Mouse (Mus musculus): ENCODE measurements around the gene Inip. TPM values are rescaled to one million over a fixed set of nuclear protein-coding genes. Genes with fewer than 3 reads are reported as not detected.

Inip gene
- total and polyA plus RNA-seq, 2 experiments from 2014 or later = 20.3 to 40.5 TPM

DNA sequence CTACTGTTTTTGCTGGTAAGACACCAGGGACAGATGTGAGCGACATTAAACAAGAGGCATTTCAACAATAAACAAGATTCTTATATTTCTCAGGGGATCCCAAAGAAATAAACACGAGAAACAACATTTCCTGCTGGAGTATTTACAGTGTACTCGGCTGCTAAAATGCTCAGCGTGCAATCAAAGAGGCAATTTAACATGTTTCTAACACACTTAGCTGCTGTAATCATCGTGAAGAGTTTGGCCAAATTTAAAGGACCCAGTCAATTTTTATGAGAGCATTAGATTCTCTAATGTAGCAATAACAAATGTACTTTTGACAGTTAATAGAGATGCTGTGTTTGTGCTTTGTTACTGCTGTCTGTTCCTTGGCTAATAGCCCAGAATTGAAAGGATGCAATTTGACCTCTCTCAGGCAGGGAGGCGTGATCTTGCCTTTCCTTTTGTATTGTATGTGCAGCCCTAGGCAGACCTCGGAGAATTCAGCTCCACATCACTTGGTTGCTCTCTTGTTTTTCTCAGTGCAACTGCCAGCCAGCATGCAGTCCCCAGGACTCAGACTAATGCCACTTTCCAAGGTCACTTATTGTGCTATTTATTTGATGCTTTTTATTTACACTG lies 35.9 kb downstream of the Inip start:
- H3K4me3 ChIP-seq (ENCODE audit: low read length) = no peak overlapping the region
- 15% methylated on average over 7 of the region's 7 CpGs for WGBS
- peak overlapping the region; percentile 2; the same call in 1 of the 2 replicates for H3K4me2 ChIP-seq (ENCODE audit: low read depth, low read length)
- H3K36me3 ChIP-seq (ENCODE audit: insufficient read depth, low read length) = peaks cover 2% of the 10 kb centered on the region; the same call in 1 of the 2 replicates
- no peaks in the 10 kb centered on the region for H3K4me1 ChIP-seq (ENCODE audit: insufficient read depth, low read length)
- TF ChIP-seq CTCF (IDR thresholded peaks at IDR 0.05; ENCODE audit: low read depth) = no peak
- no peaks in the 10 kb centered on the region for H3K9me3 ChIP-seq (ENCODE audit: low read length)
- H3K27ac ChIP-seq = peak overlapping the region; percentile 22; the same call in 1 of the 2 replicates
- DNase-seq (ENCODE audit: low spot score) (peak; percentile 71), ATAC-seq (peak; percentile 82)
- no peaks in the 10 kb centered on the region for H3K27me3 ChIP-seq (ENCODE audit: insufficient read depth, low read length)
- no peak overlapping the region for H3K9ac ChIP-seq (replicated peaks; ENCODE audit: low read length)

DNA sequence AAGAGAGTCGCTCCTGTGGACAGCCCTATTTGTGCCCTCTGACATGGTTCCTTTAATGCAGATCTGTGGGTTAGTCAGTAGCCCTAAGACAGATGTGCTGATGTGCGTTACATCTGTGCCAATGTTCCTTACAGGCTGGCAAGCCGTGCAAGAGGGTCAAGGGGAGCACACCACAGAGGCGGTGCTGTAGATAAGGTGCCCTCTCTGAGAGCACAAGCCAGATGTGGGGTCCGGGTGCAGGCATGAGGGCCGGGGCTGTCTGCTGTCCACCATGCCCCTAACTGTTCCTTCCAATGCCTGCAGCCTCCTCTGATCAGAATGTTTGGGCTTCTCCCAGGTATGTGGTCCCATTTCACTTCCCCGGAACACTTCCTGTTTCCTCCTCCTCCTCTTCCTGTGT lies 36.4 kb downstream of the Inip start:
- Histone ChIP-seq H3K36me3 (ENCODE audit: insufficient read depth, low read length) (no peaks in the 10 kb centered on the region), H3K9me3 (ENCODE audit: low read length) (no peaks in the 10 kb centered on the region), H3K4me1 (ENCODE audit: insufficient read depth, low read length) (no peaks in the 10 kb centered on the region), H3K4me3 (ENCODE audit: low read length) (no peak overlapping the region), H3K27me3 (ENCODE audit: insufficient read depth, low read length) (no peaks in the 10 kb centered on the region), H3K9ac (replicated peaks; ENCODE audit: low read length) (no peak overlapping the region), H3K4me2 (ENCODE audit: low read depth, low read length) (peak overlapping the region; percentile 2; the same call in 1 of the 2 replicates), H3K27ac (peak overlapping the region; percentile 22; the same call in 1 of the 2 replicates)
- no peak for DNase-seq (ENCODE audit: low spot score)
- no peak for ATAC-seq
- WGBS = 68% methylated on average over 7 of the region's 7 CpGs
- TF ChIP-seq CTCF (IDR thresholded peaks at IDR 0.05; ENCODE audit: low read depth) = no peak

DNA sequence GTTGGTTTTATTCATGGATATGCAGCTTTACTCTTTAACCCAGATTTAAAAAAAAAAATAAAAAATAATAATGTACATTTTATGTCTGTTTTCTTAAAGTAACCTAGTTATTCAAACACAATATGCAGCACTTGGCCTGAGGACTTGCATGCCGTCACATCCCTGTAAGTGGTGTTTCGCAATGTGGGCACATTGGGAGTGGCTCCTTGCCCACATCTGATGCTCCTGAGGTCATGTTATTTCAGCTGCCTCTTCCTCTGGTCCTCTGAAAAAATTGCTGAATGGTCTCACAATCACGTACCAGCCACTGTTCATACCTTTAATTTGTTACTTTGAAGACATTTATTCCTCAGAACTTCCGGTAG lies 40.0 kb downstream of the Inip start:
- Histone ChIP-seq H3K27ac (no peak overlapping the region), H3K9me3 (ENCODE audit: low read length) (no peaks in the 10 kb centered on the region), H3K4me3 (ENCODE audit: low read length) (no peak overlapping the region), H3K4me2 (ENCODE audit: low read depth, low read length) (no peak overlapping the region), H3K9ac (replicated peaks; ENCODE audit: low read length) (no peak overlapping the region), H3K27me3 (ENCODE audit: insufficient read depth, low read length) (no peaks in the 10 kb centered on the region), H3K36me3 (ENCODE audit: insufficient read depth, low read length) (no peaks in the 10 kb centered on the region), H3K4me1 (ENCODE audit: insufficient read depth, low read length) (no peaks in the 10 kb centered on the region)
- DNase-seq (ENCODE audit: low spot score) (no peak), ATAC-seq (no peak)
- 77% methylated on average over 4 of the region's 4 CpGs for WGBS
- TF ChIP-seq CTCF (IDR thresholded peaks at IDR 0.05; ENCODE audit: low read depth) = no peak

DNA sequence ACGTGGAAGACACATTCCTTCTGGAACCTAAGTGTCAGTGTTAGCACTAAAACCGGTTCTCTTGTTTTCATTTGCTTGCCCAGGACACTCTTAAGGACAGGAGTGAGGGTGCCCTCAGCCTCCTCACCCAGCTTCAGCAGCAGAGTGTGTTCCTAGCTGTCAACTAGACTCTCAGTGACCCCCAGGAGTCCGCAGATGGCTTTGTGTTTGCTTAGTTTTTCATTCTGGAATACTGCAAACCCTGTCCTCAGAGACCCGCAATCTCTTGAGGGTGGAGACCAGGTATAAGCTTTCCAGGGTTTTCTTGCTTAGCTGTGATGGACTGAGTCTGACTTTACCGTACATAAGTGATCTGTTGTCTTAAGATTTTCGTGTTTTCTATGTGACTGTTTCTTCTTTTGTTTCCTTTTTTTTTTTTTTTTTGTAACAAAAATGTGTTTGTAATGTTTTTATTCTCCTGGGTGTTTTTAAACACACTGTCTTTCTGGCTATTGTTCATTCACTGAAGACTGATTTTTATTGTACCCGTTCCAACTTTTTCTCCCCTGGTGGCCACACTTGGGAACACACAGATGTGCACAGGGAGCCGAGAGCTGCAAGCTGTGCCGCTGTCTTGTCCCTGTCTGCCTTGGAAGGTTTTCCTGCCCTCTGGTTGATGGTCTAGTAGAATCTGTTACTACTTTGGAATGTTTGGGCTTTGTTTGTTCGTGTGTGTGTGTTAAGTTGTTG lies 40.6 kb downstream of the Inip start:
- Histone ChIP-seq H3K9ac (replicated peaks; ENCODE audit: low read length) (no peak overlapping the region), H3K4me2 (ENCODE audit: low read depth, low read length) (no peak overlapping the region), H3K36me3 (ENCODE audit: insufficient read depth, low read length) (no peaks in the 10 kb centered on the region), H3K9me3 (ENCODE audit: low read length) (no peaks in the 10 kb centered on the region), H3K27me3 (ENCODE audit: insufficient read depth, low read length) (no peaks in the 10 kb centered on the region), H3K4me1 (ENCODE audit: insufficient read depth, low read length) (no peaks in the 10 kb centered on the region), H3K27ac (no peak overlapping the region), H3K4me3 (ENCODE audit: low read length) (no peak overlapping the region)
- no peak for ATAC-seq
- peak; percentile 60 for DNase-seq (ENCODE audit: low spot score)
- TF ChIP-seq CTCF (IDR thresholded peaks at IDR 0.05; ENCODE audit: low read depth) = peak; percentile 73
- 44% methylated on average over 10 of the region's 10 CpGs for WGBS

DNA sequence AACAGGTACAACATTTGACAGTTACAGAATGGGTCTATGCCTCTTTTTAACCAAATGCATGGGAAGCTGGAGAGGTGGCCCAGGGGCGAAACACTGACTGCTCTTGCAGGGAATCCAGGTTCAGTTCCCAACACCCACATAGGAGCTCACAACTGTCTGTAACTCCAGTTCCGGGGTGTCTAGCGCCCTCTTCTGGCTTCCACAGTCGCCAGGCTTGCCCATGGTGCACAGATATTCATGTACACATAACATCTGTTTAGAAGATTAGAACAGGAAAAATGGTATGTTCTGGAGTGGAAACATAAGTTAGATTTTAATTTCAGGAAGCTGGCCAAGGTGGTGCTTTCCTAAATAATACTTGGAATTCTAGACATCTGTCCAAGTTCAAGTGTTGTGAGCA lies 41.4 kb downstream of the Inip start:
- ATAC-seq = no peak
- Histone ChIP-seq H3K9me3 (ENCODE audit: low read length) (no peaks in the 10 kb centered on the region), H3K9ac (replicated peaks; ENCODE audit: low read length) (no peak overlapping the region), H3K36me3 (ENCODE audit: insufficient read depth, low read length) (no peaks in the 10 kb centered on the region), H3K27ac (no peak overlapping the region), H3K4me2 (ENCODE audit: low read depth, low read length) (no peak overlapping the region), H3K4me1 (ENCODE audit: insufficient read depth, low read length) (no peaks in the 10 kb centered on the region), H3K4me3 (ENCODE audit: low read length) (no peak overlapping the region), H3K27me3 (ENCODE audit: insufficient read depth, low read length) (no peaks in the 10 kb centered on the region)
- no peak for DNase-seq (ENCODE audit: low spot score)
- 86% methylated on average over 4 of the region's 4 CpGs for WGBS
- peak; percentile 29 for TF ChIP-seq CTCF (IDR thresholded peaks at IDR 0.05; ENCODE audit: low read depth)

DNA sequence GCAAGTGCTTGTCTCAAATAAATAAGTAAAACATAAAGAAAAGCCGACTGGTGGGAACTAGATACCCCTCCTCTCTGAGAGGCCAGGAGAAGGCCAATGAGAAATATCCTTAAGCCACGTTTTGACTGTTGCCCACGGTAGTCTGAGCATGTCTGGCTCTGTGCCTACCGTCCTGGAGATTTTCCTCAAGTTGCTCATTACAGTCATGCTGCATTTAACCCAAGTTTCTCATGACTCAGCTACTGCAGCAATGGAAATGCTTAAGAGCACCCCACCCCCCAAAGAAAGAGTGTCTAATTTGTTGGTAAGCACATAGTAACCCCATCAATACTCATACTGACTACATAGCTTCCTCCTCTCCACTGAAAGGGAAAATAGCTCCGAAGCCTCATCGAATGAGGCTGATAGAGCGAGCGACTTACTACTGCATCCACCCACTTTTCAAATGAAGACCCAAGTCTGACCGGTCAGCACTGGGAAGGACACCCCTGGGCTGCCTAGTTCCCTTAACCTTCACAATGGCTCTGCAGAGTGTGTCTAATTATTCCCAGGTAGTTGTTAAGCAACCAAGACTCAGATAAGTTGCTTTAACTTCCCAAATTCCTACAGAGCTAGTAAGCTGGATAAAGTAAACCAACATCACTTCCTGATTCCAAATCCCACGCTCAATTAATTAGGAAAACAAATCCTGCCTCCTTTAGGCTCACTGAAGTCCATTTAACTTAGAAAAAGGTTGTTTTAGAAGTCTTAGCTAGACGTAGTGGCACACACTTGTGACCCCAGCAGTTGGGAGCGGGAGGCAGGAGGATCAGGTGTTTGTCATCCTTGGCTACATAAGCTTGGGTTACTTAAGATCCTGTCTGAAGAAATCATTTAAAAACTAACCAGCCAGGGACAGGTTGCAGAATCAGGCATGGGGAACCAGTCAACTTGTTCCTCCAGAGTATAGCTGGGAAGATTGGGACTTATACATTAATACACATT lies 43.6 kb downstream of the Inip start:
- Histone ChIP-seq H3K36me3 (ENCODE audit: insufficient read depth, low read length) (no peaks in the 10 kb centered on the region), H3K4me1 (ENCODE audit: insufficient read depth, low read length) (no peaks in the 10 kb centered on the region), H3K9me3 (ENCODE audit: low read length) (no peaks in the 10 kb centered on the region), H3K27me3 (ENCODE audit: insufficient read depth, low read length) (no peaks in the 10 kb centered on the region), H3K9ac (replicated peaks; ENCODE audit: low read length) (no peak overlapping the region), H3K4me3 (ENCODE audit: low read length) (no peak overlapping the region), H3K4me2 (ENCODE audit: low read depth, low read length) (no peak overlapping the region), H3K27ac (no peak overlapping the region)
- TF ChIP-seq CTCF (IDR thresholded peaks at IDR 0.05; ENCODE audit: low read depth) = no peak
- no peak for ATAC-seq
- no peak for DNase-seq (ENCODE audit: low spot score)
- 76% methylated on average over 12 of the region's 12 CpGs for WGBS

All from hindbrain, postnatal 0 days (tissue).